Mouse (Mus musculus): ENCODE data around the gene Pdzph1. TPM values are rescaled to one million over a fixed set of nuclear protein-coding genes. Genes with fewer than 3 reads are reported as not detected.

The Pdzph1 gene
- polyA plus RNA-seq, 1 experiment from 2014 or later, result 2.3 TPM

DNA sequence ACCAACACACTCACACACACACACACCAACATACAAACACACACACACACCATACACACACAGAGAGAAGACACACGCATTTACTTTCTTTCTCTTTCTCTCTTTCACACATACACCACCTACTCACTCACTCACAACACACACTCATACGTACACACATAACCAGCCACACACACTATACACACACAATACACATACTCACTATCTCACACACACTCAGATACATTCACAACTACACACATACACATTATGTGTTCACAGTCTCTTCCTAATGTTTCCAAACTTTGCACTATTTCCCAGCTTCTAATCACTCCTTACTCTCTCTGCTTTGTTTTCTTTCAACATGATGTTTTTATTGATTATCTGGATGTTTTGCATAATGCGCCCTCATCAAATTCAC is 72.6 kb downstream of the Pdzph1 start:
- peaks cover 4% of the 10 kb centered on the region; the same call in 1 of the 2 replicates for H3K4me1 ChIP-seq (replicated peaks)
- H3K36me3 ChIP-seq, result no peaks in the 10 kb centered on the region
- no peak for ATAC-seq (ENCODE audit: low FRiP score, low read depth)
- no peak overlapping the region for H3K9ac ChIP-seq
- no peak overlapping the region for H3K27ac ChIP-seq (replicated peaks)
- H3K27me3 ChIP-seq, result no peaks in the 10 kb centered on the region
- no peaks in the 10 kb centered on the region for H3K9me3 ChIP-seq
- H3K4me3 ChIP-seq, result no peak overlapping the region
- 86% methylated on average over 3 of the region's 3 CpGs for WGBS
- H3K4me2 ChIP-seq, result no peak overlapping the region

DNA sequence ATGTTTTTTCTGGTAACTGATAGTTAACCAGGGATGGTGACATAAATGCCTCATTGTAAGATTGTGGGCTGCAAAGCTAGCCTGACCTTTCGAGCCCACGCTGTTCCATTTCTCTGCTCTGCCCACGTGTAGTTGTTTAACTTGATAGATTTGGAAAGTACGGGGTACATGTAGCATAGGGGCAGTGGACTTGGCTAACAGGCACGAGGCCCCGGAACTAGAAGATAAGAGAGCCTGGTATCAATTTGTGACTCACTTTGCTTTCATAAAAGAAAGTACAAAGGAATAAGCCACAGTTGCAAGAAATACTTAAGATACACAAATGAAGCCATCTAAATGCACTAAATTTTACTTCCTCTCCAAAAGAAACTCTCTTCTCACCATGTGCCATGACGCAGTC is 79.6 kb downstream of the Pdzph1 start:
- WGBS, result 86% methylated on average over 7 of the region's 7 CpGs
- no peak for ATAC-seq (ENCODE audit: low FRiP score, low read depth)
- Histone ChIP-seq H3K4me3 (no peak overlapping the region), H3K4me2 (no peak overlapping the region), H3K9ac (no peak overlapping the region), H3K9me3 (no peaks in the 10 kb centered on the region), H3K4me1 (replicated peaks) (no peaks in the 10 kb centered on the region), H3K27ac (replicated peaks) (no peak overlapping the region), H3K27me3 (no peaks in the 10 kb centered on the region), H3K36me3 (no peaks in the 10 kb centered on the region)

DNA sequence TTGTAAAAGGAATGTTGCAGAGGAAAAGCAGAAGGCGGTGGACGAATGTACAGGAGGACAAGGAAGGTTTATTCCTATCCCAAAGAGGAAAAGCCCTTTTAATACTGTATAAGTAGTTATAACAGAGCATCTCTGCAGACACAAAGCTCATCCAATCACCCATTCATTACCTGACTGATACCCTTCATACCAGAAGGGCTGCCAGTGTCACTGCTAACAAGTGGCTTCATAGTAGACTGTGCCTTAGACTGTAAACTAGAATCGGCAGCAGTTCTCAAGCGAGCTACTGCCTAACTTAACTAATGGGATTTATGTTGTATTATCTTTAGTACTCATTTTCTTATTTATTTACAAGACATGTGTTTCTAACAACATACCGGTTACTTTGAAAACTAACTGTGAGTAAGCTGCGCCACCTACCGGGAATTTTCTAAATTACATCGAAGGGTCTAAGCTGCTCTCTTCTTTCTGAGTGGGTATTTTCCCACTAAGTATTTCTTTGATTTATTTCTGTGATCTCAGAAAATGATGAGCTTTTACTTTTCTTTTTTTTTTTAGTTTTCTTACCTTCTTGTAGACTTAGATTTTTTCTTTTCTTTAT is 82.0 kb downstream of the Pdzph1 start:
- no peak overlapping the region for H3K27ac ChIP-seq (replicated peaks)
- ATAC-seq (ENCODE audit: low FRiP score, low read depth), result 0 out of 2 replicates have a peak, but pooled peaks have one; percentile 23
- no peaks in the 10 kb centered on the region for H3K36me3 ChIP-seq
- H3K9ac ChIP-seq, result no peak overlapping the region
- 37% methylated on average over 8 of the region's 8 CpGs for WGBS
- H3K9me3 ChIP-seq, result no peaks in the 10 kb centered on the region
- no peaks in the 10 kb centered on the region for H3K4me1 ChIP-seq (replicated peaks)
- H3K4me3 ChIP-seq, result no peak overlapping the region
- no peaks in the 10 kb centered on the region for H3K27me3 ChIP-seq
- no peak overlapping the region for H3K4me2 ChIP-seq

DNA sequence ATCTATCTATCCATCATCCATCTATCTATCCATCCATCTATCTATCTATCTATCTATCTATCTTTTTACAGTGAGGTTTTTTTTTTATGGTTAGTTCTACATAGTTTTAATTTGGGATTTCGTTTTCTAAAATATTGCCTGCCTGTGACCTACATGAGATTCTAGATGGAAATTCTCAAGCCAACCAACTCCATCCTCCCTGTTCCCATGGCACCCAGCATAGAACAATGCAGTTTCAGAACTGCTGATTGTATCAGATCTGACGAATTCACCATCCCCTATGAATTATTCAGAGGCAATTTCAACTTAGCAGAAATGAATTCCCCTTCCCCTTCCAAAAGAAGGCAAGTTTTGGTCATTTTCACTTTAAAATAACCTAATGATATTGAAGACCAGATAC is 85.2 kb downstream of the Pdzph1 start:
- ATAC-seq (ENCODE audit: low FRiP score, low read depth), result no peak
- Histone ChIP-seq H3K4me2 (no peak overlapping the region), H3K27ac (replicated peaks) (no peak overlapping the region), H3K36me3 (no peaks in the 10 kb centered on the region), H3K4me3 (no peak overlapping the region), H3K9ac (no peak overlapping the region), H3K9me3 (no peaks in the 10 kb centered on the region), H3K4me1 (replicated peaks) (no peaks in the 10 kb centered on the region), H3K27me3 (no peaks in the 10 kb centered on the region)
- 38% methylated on average over 2 of the region's 2 CpGs for WGBS

GRCm38 (mm10) chr17:58891488-58892210 is 99.5 kb downstream of the Pdzph1 start:
- H3K9ac ChIP-seq, result no peak overlapping the region
- no peak overlapping the region for H3K4me3 ChIP-seq
- WGBS, result 27% methylated on average over 4 of the region's 4 CpGs
- no peaks in the 10 kb centered on the region for H3K4me1 ChIP-seq (replicated peaks)
- no peaks in the 10 kb centered on the region for H3K36me3 ChIP-seq
- H3K4me2 ChIP-seq, result no peak overlapping the region
- no peaks in the 10 kb centered on the region for H3K27me3 ChIP-seq
- H3K27ac ChIP-seq (replicated peaks), result no peak overlapping the region
- no peaks in the 10 kb centered on the region for H3K9me3 ChIP-seq
- no peak; the same call in 1 of the 2 replicates for ATAC-seq (ENCODE audit: low FRiP score, low read depth)

DNA sequence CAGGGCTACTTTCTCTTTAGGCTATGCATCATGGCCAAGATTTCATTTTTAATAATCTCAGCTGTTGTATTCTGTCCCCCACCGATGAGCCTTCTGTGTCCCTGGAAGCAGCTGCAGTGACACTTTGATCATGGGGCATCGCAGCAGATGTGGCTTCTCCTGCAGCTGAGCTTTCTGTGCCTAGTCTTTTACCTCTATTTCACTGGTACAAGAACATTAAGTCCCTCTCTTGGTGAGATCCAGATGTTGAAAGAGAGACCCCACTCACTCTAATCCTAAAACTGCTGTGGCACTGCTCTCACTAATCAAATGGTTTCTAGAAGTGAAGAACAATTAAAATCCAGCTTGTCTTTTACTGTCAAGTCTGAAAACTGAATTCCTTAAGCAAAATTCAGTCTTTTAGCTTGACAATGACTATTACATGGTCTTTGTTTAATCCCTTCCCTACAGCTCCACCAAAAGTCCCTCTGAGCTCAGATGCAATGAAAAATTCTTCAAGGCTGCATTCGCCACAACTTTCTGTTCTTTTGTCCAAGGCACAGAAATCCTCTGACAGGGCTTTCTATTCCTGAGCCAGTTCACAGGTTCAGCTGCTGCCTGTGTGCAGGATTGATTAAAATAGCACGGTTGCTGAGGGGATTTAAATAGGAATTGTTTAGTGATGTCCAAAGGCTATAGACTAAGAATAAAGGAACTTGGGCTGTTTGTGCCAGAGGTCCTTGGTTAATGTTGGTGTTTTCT is 101.1 kb downstream of the Pdzph1 start:
- Histone ChIP-seq H3K4me2 (no peak overlapping the region), H3K27ac (replicated peaks) (no peak overlapping the region), H3K4me1 (replicated peaks) (no peaks in the 10 kb centered on the region), H3K9ac (no peak overlapping the region), H3K9me3 (no peaks in the 10 kb centered on the region), H3K27me3 (no peaks in the 10 kb centered on the region), H3K4me3 (no peak overlapping the region), H3K36me3 (no peaks in the 10 kb centered on the region)
- WGBS, result 20% methylated on average over 4 of the region's 4 CpGs
- ATAC-seq (ENCODE audit: low FRiP score, low read depth), result no peak

- ATAC-seq (ENCODE audit: low FRiP score, low read depth), result no peak
- Histone ChIP-seq H3K27ac (replicated peaks) (no peak overlapping the region), H3K9me3 (no peaks in the 10 kb centered on the region), H3K9ac (no peak overlapping the region), H3K27me3 (no peaks in the 10 kb centered on the region), H3K4me3 (no peak overlapping the region), H3K4me1 (replicated peaks) (no peaks in the 10 kb centered on the region), H3K4me2 (no peak overlapping the region), H3K36me3 (no peaks in the 10 kb centered on the region)
- 41% methylated on average over 1 of the region's 1 CpGs for WGBS
Measured at GRCm38 (mm10) chr17:58884393-58884792, 106.8 kb downstream of the Pdzph1 start.

- Histone ChIP-seq H3K9me3 (no peaks in the 10 kb centered on the region), H3K36me3 (no peaks in the 10 kb centered on the region), H3K27ac (replicated peaks) (no peak overlapping the region), H3K27me3 (no peaks in the 10 kb centered on the region), H3K4me3 (no peak overlapping the region), H3K9ac (no peak overlapping the region), H3K4me2 (no peak overlapping the region), H3K4me1 (replicated peaks) (no peaks in the 10 kb centered on the region)
- ATAC-seq (ENCODE audit: low FRiP score, low read depth), result no peak
- 81% methylated on average over 1 of the region's 1 CpGs for whole genome bisulfite sequencing
Measured at GRCm38 (mm10) chr17:58873356-58873755, 117.8 kb downstream of the Pdzph1 start.

GRCm38 (mm10) chr17:58870795-58871194 is 120.4 kb downstream of the Pdzph1 start:
- Histone ChIP-seq H3K4me3 (no peak overlapping the region), H3K27ac (replicated peaks) (no peak overlapping the region), H3K9me3 (no peaks in the 10 kb centered on the region), H3K4me1 (replicated peaks) (no peaks in the 10 kb centered on the region), H3K36me3 (no peaks in the 10 kb centered on the region), H3K9ac (no peak overlapping the region), H3K27me3 (no peaks in the 10 kb centered on the region), H3K4me2 (no peak overlapping the region)
- peak; percentile 74 for ATAC-seq (ENCODE audit: low FRiP score, low read depth)

Other genes starting within 250 kb of the Pdzph1 start
- 4.1 and 5.7 TPM in 2 replicates for gene Nudt12, start 22.0 kb upstream of the Pdzph1 start, polyA plus RNA-seq (2015; fragmentation: Nextera tagmentation; extraction: Ambion mirVana)

Data from hindbrain, embryonic 15.5 days (tissue).